Mouse (Mus musculus): ENCODE data around the gene Cdh4. TPM values are rescaled to one million over a fixed set of nuclear protein-coding genes. Genes with fewer than 3 reads are reported as not detected.

Cdh4 gene
- polyA plus RNA-seq, 1 experiment = not detected

GRCm38 (mm10) chr2:179425602-179426001, 16.6 kb upstream of the Cdh4 start:
- no peak for TF ChIP-seq GATA1 (IDR thresholded peaks at IDR 0.05; ENCODE audit: low read length)
- no peak for TF ChIP-seq TAL1 (IDR thresholded peaks at IDR 0.05; ENCODE audit: low read length)
- Histone ChIP-seq H3K4me3 (replicated peaks) (no peak overlapping the region), H3K9me3 (ENCODE audit: control insufficient read depth, low read length) (peaks cover 76% of the 10 kb centered on the region), H3K36me3 (ENCODE audit: control insufficient read depth) (no peaks in the 10 kb centered on the region), H3K4me1 (ENCODE audit: control insufficient read depth) (no peaks in the 10 kb centered on the region), H3K27me3 (ENCODE audit: control insufficient read depth) (no peaks in the 10 kb centered on the region)

DNA sequence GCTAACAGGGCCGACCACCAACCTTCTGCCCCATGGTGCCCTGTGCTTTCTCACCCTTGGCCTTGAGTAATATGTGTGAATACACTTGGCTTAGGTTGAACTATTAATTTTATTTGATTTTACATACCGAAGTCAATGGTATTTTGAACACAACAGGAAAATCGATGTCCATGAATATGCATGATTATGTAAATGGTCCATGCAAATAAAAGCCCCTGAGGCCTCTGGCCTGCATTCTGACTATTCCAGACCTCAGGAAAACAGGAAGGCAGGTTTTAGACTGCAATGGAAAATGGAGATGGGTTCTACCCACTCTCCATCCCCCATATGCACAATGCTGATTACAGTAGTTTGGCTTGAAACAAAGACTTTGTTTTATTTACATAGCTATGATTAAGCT, 13.3 kb upstream of the Cdh4 start:
- Histone ChIP-seq H3K27me3 (ENCODE audit: control insufficient read depth) (no peaks in the 10 kb centered on the region), H3K4me3 (replicated peaks) (no peak overlapping the region), H3K9me3 (ENCODE audit: control insufficient read depth, low read length) (peaks cover 57% of the 10 kb centered on the region), H3K4me1 (ENCODE audit: control insufficient read depth) (no peaks in the 10 kb centered on the region), H3K36me3 (ENCODE audit: control insufficient read depth) (no peaks in the 10 kb centered on the region)
- TF ChIP-seq GATA1 (IDR thresholded peaks at IDR 0.05; ENCODE audit: low read length) (no peak), TAL1 (IDR thresholded peaks at IDR 0.05; ENCODE audit: low read length) (no peak)

DNA sequence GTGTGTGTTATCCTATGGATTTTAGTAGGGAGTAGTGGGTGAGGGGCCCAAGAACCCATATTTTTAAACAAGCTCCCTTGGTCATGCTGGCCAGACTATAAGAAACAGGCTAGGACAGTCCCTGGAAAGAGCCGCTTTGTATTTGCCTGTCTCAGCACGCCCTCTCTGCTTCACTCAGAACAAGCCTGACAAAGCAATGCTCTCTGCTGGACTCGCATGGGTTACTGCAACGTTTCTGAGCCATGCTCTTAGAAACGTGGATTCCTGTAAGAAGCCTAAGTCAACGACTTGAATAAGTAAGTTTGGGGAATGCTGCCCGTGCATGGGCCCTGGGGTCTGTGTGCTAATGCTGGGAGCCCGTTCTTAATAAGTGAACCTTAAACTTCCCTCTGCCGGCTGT, 2.1 kb upstream of the Cdh4 start:
- Histone ChIP-seq H3K27me3 (ENCODE audit: control insufficient read depth) (peaks cover 44% of the 10 kb centered on the region), H3K9me3 (ENCODE audit: control insufficient read depth, low read length) (peaks cover 2% of the 10 kb centered on the region; the same call in 1 of the 2 replicates), H3K36me3 (ENCODE audit: control insufficient read depth) (no peaks in the 10 kb centered on the region), H3K4me1 (ENCODE audit: control insufficient read depth) (no peaks in the 10 kb centered on the region), H3K4me3 (replicated peaks) (no peak overlapping the region)
- TF ChIP-seq GATA1 (IDR thresholded peaks at IDR 0.05; ENCODE audit: low read length) (no peak), TAL1 (IDR thresholded peaks at IDR 0.05; ENCODE audit: low read length) (no peak)

DNA sequence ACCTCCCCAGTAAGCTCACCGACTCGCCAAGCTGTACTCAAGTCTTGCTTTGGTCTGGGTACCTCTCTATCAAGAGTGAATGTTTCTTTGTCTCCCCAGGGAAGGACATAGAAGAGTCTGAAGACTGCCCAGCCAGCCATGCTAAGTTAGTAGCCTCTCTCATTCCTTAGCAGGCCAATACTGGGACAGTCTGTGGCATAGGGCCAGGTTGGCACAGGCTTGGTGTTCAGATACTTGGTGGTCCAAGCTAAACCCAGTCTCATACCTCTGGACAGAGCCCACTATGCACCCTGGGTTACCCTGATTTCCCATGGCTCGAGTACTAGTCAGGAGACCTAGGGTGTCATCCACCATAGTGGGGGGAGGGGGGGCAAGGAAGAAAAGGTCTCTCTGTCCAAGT, 1.1 kb upstream of the Cdh4 start:
- TF ChIP-seq TAL1 (IDR thresholded peaks at IDR 0.05; ENCODE audit: low read length) (no peak), GATA1 (IDR thresholded peaks at IDR 0.05; ENCODE audit: low read length) (no peak)

GRCm38 (mm10) chr2:179441717-179442116, 514 bp upstream of the Cdh4 start:
- TF ChIP-seq GATA1 (IDR thresholded peaks at IDR 0.05; ENCODE audit: low read length) (no peak), TAL1 (IDR thresholded peaks at IDR 0.05; ENCODE audit: low read length) (no peak)
- no peaks in the 10 kb centered on the region for H3K4me1 ChIP-seq (ENCODE audit: control insufficient read depth)
- H3K27me3 ChIP-seq (ENCODE audit: control insufficient read depth) = peaks cover 44% of the 10 kb centered on the region
- H3K36me3 ChIP-seq (ENCODE audit: control insufficient read depth) = no peaks in the 10 kb centered on the region
- peaks cover 5% of the 10 kb centered on the region for H3K9me3 ChIP-seq (ENCODE audit: control insufficient read depth, low read length)
- no peak overlapping the region for H3K4me3 ChIP-seq (replicated peaks)

More for the DNA sequence above, 1.1 kb upstream of the Cdh4 start:
- Histone ChIP-seq H3K9me3 (ENCODE audit: control insufficient read depth, low read length) (peaks cover 2% of the 10 kb centered on the region; the same call in 1 of the 2 replicates), H3K36me3 (ENCODE audit: control insufficient read depth) (no peaks in the 10 kb centered on the region), H3K4me1 (ENCODE audit: control insufficient read depth) (no peaks in the 10 kb centered on the region), H3K4me3 (replicated peaks) (no peak overlapping the region), H3K27me3 (ENCODE audit: control insufficient read depth) (peaks cover 44% of the 10 kb centered on the region)

- H3K9me3 ChIP-seq (ENCODE audit: control insufficient read depth, low read length) = peaks cover 13% of the 10 kb centered on the region
These were observed 452 bp downstream of the Cdh4 start for GRCm38 (mm10) chr2:179442541-179443225.

GRCm38 (mm10) chr2:179443226-179443815, 1.1 kb downstream of the Cdh4 start:
- no peak overlapping the region for H3K4me3 ChIP-seq (replicated peaks)
- H3K27me3 ChIP-seq (ENCODE audit: control insufficient read depth) = peaks cover 44% of the 10 kb centered on the region

More at GRCm38 (mm10) chr2:179442541-179443225, 452 bp downstream of the Cdh4 start:
- Histone ChIP-seq H3K4me1 (ENCODE audit: control insufficient read depth) (no peaks in the 10 kb centered on the region), H3K4me3 (replicated peaks) (peak overlapping the region; percentile 38), H3K27me3 (ENCODE audit: control insufficient read depth) (peaks cover 44% of the 10 kb centered on the region), H3K36me3 (ENCODE audit: control insufficient read depth) (no peaks in the 10 kb centered on the region)
- TF ChIP-seq GATA1 (IDR thresholded peaks at IDR 0.05; ENCODE audit: low read length) (no peak), TAL1 (IDR thresholded peaks at IDR 0.05; ENCODE audit: low read length) (no peak)

GRCm38 (mm10) chr2:179443959-179444358, 1.7 kb downstream of the Cdh4 start:
- Histone ChIP-seq H3K36me3 (ENCODE audit: control insufficient read depth) (no peaks in the 10 kb centered on the region), H3K27me3 (ENCODE audit: control insufficient read depth) (peaks cover 44% of the 10 kb centered on the region), H3K9me3 (ENCODE audit: control insufficient read depth, low read length) (peaks cover 21% of the 10 kb centered on the region), H3K4me1 (ENCODE audit: control insufficient read depth) (no peaks in the 10 kb centered on the region), H3K4me3 (replicated peaks) (no peak overlapping the region)
- TF ChIP-seq TAL1 (IDR thresholded peaks at IDR 0.05; ENCODE audit: low read length) = no peak
- no peak for TF ChIP-seq GATA1 (IDR thresholded peaks at IDR 0.05; ENCODE audit: low read length)

More at GRCm38 (mm10) chr2:179443226-179443815, 1.1 kb downstream of the Cdh4 start:
- no peak for TF ChIP-seq TAL1 (IDR thresholded peaks at IDR 0.05; ENCODE audit: low read length)
- H3K4me1 ChIP-seq (ENCODE audit: control insufficient read depth) = no peaks in the 10 kb centered on the region
- peaks cover 16% of the 10 kb centered on the region for H3K9me3 ChIP-seq (ENCODE audit: control insufficient read depth, low read length)
- no peaks in the 10 kb centered on the region for H3K36me3 ChIP-seq (ENCODE audit: control insufficient read depth)

- Histone ChIP-seq H3K4me1 (ENCODE audit: control insufficient read depth) (no peaks in the 10 kb centered on the region), H3K27me3 (ENCODE audit: control insufficient read depth) (peaks cover 15% of the 10 kb centered on the region), H3K4me3 (replicated peaks) (no peak overlapping the region), H3K9me3 (ENCODE audit: control insufficient read depth, low read length) (peaks cover 53% of the 10 kb centered on the region), H3K36me3 (ENCODE audit: control insufficient read depth) (no peaks in the 10 kb centered on the region)
- TF ChIP-seq GATA1 (IDR thresholded peaks at IDR 0.05; ENCODE audit: low read length) (no peak), TAL1 (IDR thresholded peaks at IDR 0.05; ENCODE audit: low read length) (no peak)
These were observed 6.0 kb downstream of the Cdh4 start for GRCm38 (mm10) chr2:179448256-179448655.

Measured in erythroblast, embryonic 14.5 days (primary cell).